Mouse (Mus musculus): ENCODE data around the gene Ptprf. TPM values are rescaled to one million over a fixed set of nuclear protein-coding genes. Genes with fewer than 3 reads are reported as not detected.
A peak's percentile ranks its signal among the peaks of the same experiment; 100 is the strongest.

Gene Ptprf
- polyA plus RNA-seq, 2 experiments, result 71.9 to 85.0 TPM

- Histone ChIP-seq H3K27me3 (ENCODE audit: control insufficient read depth, insufficient read depth, low read length) (no peaks in the 10 kb centered on the region), H3K4me1 (ENCODE audit: control insufficient read depth, insufficient read depth, low read length) (peaks cover 10% of the 10 kb centered on the region), H3K27ac (replicated peaks; ENCODE audit: low read depth, low read length) (peak overlapping the region; percentile 67), H3K9ac (ENCODE audit: low read depth, low read length, severe bottlenecking) (peak overlapping the region; percentile 84), H3K36me3 (ENCODE audit: control insufficient read depth, insufficient read depth, low read length) (peaks cover 35% of the 10 kb centered on the region), H3K4me3 (replicated peaks; ENCODE audit: low read length) (peak overlapping the region; percentile 73), H3K4me2 (replicated peaks; ENCODE audit: low read depth, low read length, severe bottlenecking) (peak overlapping the region; percentile 57), H3K9me3 (ENCODE audit: control insufficient read depth, low read length) (no peaks in the 10 kb centered on the region)
- ATAC-seq (ENCODE audit: low FRiP score, low read depth) (no peak), DNase-seq (ENCODE audit: low spot score) (peak; percentile 50)
- WGBS, result 1% methylated on average over 12 of the region's 12 CpGs
- no peak for TF ChIP-seq POLR2A (IDR thresholded peaks at IDR 0.05; ENCODE audit: borderline replicate concordance, extremely low read depth, insufficient read depth, insufficient read length)
These were observed 112.2 kb downstream of the Ptprf start for GRCm38 (mm10) chr4:118178952-118179466.

DNA sequence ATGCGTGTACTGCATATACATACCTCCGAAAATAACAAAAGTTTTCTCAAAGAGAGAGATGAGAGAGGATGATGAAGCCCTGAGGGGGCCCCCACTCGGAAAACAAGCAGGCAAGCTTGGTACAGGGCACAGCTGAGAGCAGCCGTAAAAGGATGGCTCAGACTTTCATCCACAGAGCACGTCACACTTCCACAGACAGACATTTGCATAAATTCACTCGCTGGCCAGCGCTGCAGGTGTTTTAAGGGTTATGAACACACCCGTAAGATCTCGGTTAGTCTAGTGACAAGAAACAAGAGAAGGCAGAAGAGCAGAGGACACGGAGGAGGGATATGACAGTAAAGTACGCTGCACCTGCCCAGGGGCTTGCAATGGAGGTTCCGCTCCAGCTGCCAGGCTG is 118.7 kb downstream of the Ptprf start:
- Histone ChIP-seq H3K4me3 (replicated peaks; ENCODE audit: low read length) (no peak overlapping the region), H3K9ac (ENCODE audit: low read depth, low read length, severe bottlenecking) (no peak overlapping the region), H3K27ac (replicated peaks; ENCODE audit: low read depth, low read length) (no peak overlapping the region), H3K27me3 (ENCODE audit: control insufficient read depth, insufficient read depth, low read length) (no peaks in the 10 kb centered on the region), H3K4me1 (ENCODE audit: control insufficient read depth, insufficient read depth, low read length) (no peaks in the 10 kb centered on the region), H3K4me2 (replicated peaks; ENCODE audit: low read depth, low read length, severe bottlenecking) (no peak overlapping the region), H3K36me3 (ENCODE audit: control insufficient read depth, insufficient read depth, low read length) (peaks cover 98% of the 10 kb centered on the region), H3K9me3 (ENCODE audit: control insufficient read depth, low read length) (no peaks in the 10 kb centered on the region)
- WGBS, result 97% methylated on average over 12 of the region's 12 CpGs
- DNase-seq (ENCODE audit: low spot score) (no peak), ATAC-seq (ENCODE audit: low FRiP score, low read depth) (no peak)
- no peak for TF ChIP-seq POLR2A (IDR thresholded peaks at IDR 0.05; ENCODE audit: borderline replicate concordance, extremely low read depth, insufficient read depth, insufficient read length)

DNA sequence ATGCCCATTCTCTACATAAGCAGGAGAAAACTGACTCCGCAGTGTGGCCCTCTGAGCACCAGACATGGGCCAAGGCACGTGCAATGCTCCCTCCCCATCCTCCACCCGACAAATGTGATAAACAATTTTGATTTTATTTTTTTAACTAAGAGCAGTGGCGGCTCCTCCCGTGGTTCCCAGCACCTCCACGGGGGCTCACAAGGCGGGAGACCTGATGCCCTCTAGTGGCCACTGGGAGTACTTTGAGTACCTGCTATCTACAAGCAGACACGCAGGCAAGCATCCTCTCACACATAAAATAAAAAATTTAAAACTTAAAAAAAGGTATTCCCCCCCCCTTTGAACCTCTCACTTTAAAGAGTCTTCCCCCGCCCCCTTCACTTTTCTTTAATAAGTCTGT is 120.2 kb downstream of the Ptprf start:
- Histone ChIP-seq H3K9ac (ENCODE audit: low read depth, low read length, severe bottlenecking) (no peak overlapping the region), H3K27ac (replicated peaks; ENCODE audit: low read depth, low read length) (no peak overlapping the region), H3K9me3 (ENCODE audit: control insufficient read depth, low read length) (no peaks in the 10 kb centered on the region), H3K4me3 (replicated peaks; ENCODE audit: low read length) (no peak overlapping the region), H3K4me1 (ENCODE audit: control insufficient read depth, insufficient read depth, low read length) (no peaks in the 10 kb centered on the region), H3K4me2 (replicated peaks; ENCODE audit: low read depth, low read length, severe bottlenecking) (no peak overlapping the region), H3K27me3 (ENCODE audit: control insufficient read depth, insufficient read depth, low read length) (no peaks in the 10 kb centered on the region), H3K36me3 (ENCODE audit: control insufficient read depth, insufficient read depth, low read length) (peaks cover 98% of the 10 kb centered on the region)
- no peak for ATAC-seq (ENCODE audit: low FRiP score, low read depth)
- no peak for TF ChIP-seq POLR2A (IDR thresholded peaks at IDR 0.05; ENCODE audit: borderline replicate concordance, extremely low read depth, insufficient read depth, insufficient read length)
- no peak for DNase-seq (ENCODE audit: low spot score)
- WGBS, result 88% methylated on average over 9 of the region's 9 CpGs

DNA sequence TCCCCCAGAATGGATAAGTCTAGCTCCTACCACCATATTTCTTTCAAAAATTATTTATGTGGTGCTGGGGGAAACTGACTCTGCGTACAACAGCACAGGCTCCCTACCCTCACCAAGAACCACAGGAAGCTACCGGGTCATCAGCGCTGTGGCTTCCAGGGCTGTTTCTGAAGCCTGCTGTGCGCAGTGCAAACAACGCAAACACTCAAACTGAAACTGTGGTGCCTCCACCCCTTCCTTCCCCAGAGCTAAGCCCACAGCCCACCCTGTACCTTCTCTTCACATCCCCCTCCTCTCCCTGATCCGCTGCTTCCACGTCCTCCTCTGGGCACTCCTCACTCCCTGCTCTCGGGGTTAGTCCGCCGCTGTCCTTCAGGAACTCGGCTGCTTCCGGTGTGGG is 129.1 kb downstream of the Ptprf start:
- WGBS, result 97% methylated on average over 12 of the region's 12 CpGs
- Histone ChIP-seq H3K27me3 (ENCODE audit: control insufficient read depth, insufficient read depth, low read length) (no peaks in the 10 kb centered on the region), H3K9ac (ENCODE audit: low read depth, low read length, severe bottlenecking) (no peak overlapping the region), H3K27ac (replicated peaks; ENCODE audit: low read depth, low read length) (no peak overlapping the region), H3K4me1 (ENCODE audit: control insufficient read depth, insufficient read depth, low read length) (no peaks in the 10 kb centered on the region), H3K9me3 (ENCODE audit: control insufficient read depth, low read length) (no peaks in the 10 kb centered on the region), H3K4me2 (replicated peaks; ENCODE audit: low read depth, low read length, severe bottlenecking) (no peak overlapping the region), H3K4me3 (replicated peaks; ENCODE audit: low read length) (no peak overlapping the region), H3K36me3 (ENCODE audit: control insufficient read depth, insufficient read depth, low read length) (peaks cover 94% of the 10 kb centered on the region)
- TF ChIP-seq POLR2A (IDR thresholded peaks at IDR 0.05; ENCODE audit: borderline replicate concordance, extremely low read depth, insufficient read depth, insufficient read length), result no peak
- DNase-seq (ENCODE audit: low spot score), result no peak
- no peak for ATAC-seq (ENCODE audit: low FRiP score, low read depth)

Small RNA genes within 50 kb of the gene (microRNA-seq; reads per million reads assigned to microRNA genes)
- gene Mir7226, result 1.4 reads per million

Other genes with a start within 250 kb of the Ptprf start
- 26.1 and 30.9 TPM in 2 replicates for gene St3gal3, start 156.5 kb downstream of the Ptprf start, polyA plus RNA-seq (2012; rRNA removed)
- 4.8 and 5.4 TPM in 2 replicates for gene St3gal3, start 156.5 kb downstream of the Ptprf start, polyA plus RNA-seq (2014; fragmentation: Nextera tagmentation; extraction: Ambion mirVana)
- gene Kdm4a, start 111.4 kb downstream of the Ptprf start, polyA plus RNA-seq (2012; rRNA removed), result 85.1 and 89.2 TPM in 2 replicates
- 42.1 and 48.8 TPM in 2 replicates for gene Kdm4a, start 111.4 kb downstream of the Ptprf start, polyA plus RNA-seq (2014; fragmentation: Nextera tagmentation; extraction: Ambion mirVana)
- gene Szt2, start 117.9 kb upstream of the Ptprf start, polyA plus RNA-seq (2012; rRNA removed), result 37.2 and 47.6 TPM in 2 replicates
- gene Szt2, start 117.9 kb upstream of the Ptprf start, polyA plus RNA-seq (2014; fragmentation: Nextera tagmentation; extraction: Ambion mirVana), result 11.7 and 12.4 TPM in 2 replicates
- 60.2 and 79.0 TPM in 2 replicates for gene Med8, start 117.9 kb upstream of the Ptprf start, polyA plus RNA-seq (2012; rRNA removed)
- gene Med8, start 117.9 kb upstream of the Ptprf start, polyA plus RNA-seq (2014; fragmentation: Nextera tagmentation; extraction: Ambion mirVana), result 94.4 and 96.3 TPM in 2 replicates
- gene Elovl1, start 136.7 kb upstream of the Ptprf start, polyA plus RNA-seq (2012; rRNA removed), result 147 and 170 TPM in 2 replicates
- gene Elovl1, start 136.7 kb upstream of the Ptprf start, polyA plus RNA-seq (2014; fragmentation: Nextera tagmentation; extraction: Ambion mirVana), result 106 and 135 TPM in 2 replicates
- gene Cdc20, start 145.9 kb upstream of the Ptprf start, polyA plus RNA-seq (2012; rRNA removed), result 144 and 152 TPM in 2 replicates
- 189 and 198 TPM in 2 replicates for gene Cdc20, start 145.9 kb upstream of the Ptprf start, polyA plus RNA-seq (2014; fragmentation: Nextera tagmentation; extraction: Ambion mirVana)
- 0.23 and 0.51 TPM in 2 replicates for gene Mpl, start 166.1 kb upstream of the Ptprf start, polyA plus RNA-seq (2012; rRNA removed)
- 0.12 and 0.41 TPM in 2 replicates for gene Mpl, start 166.1 kb upstream of the Ptprf start, polyA plus RNA-seq (2014; fragmentation: Nextera tagmentation; extraction: Ambion mirVana)
- gene Tie1, start 198.7 kb upstream of the Ptprf start, polyA plus RNA-seq (2012; rRNA removed), result 27.1 and 34.2 TPM in 2 replicates
- 16.7 and 17.7 TPM in 2 replicates for gene Tie1, start 198.7 kb upstream of the Ptprf start, polyA plus RNA-seq (2014; fragmentation: Nextera tagmentation; extraction: Ambion mirVana)
- gene 2610528J11Rik, start 235.6 kb upstream of the Ptprf start, polyA plus RNA-seq (2012; rRNA removed), result 3.7 and 4.3 TPM in 2 replicates
- gene 2610528J11Rik, start 235.6 kb upstream of the Ptprf start, polyA plus RNA-seq (2014; fragmentation: Nextera tagmentation; extraction: Ambion mirVana), result 9.5 and 10.9 TPM in 2 replicates